Mouse (Mus musculus) heart, adult 9 months (tissue): ENCODE measurements around the gene Rangrf.
A peak's percentile ranks its signal among the peaks of the same experiment; 100 is the strongest.
"Not testable (repeated sequence)": the region's sequence is repeated elsewhere in the genome, so short reads cannot be mapped to it uniquely, and the experiment has no call there.

Experiments used
- DNase-seq, 2 experiments: peaks; one replicate each; pipeline ENCODE4 v3.0.0; 2022; ENCODE audit warnings: low spot score in 2 of 2

The Rangrf gene

GRCm38 (mm10) chr11:68946001-68946400, 29.0 kb downstream of the Rangrf start:
- no peak for DNase-seq

DNA sequence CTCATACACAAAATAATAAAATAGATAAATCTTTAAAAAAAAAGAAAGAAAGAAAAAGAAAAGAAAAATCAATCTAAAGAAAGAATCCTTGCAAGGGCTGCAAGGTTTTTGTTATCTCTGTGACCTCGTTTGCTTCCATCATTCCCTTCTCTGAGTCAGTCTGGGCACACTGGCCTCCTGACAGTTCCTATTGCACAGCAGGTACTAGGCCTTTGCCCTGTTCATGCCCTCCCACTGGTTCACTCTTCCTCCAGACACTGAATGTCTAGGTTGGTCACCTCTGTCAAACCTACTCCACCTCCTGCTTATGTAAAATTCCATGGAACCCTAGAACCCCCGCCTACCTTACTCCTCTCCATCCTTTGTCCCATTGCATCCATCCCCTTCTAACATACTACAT, 29.7 kb downstream of the Rangrf start:
- DNase-seq: no peak

DNA sequence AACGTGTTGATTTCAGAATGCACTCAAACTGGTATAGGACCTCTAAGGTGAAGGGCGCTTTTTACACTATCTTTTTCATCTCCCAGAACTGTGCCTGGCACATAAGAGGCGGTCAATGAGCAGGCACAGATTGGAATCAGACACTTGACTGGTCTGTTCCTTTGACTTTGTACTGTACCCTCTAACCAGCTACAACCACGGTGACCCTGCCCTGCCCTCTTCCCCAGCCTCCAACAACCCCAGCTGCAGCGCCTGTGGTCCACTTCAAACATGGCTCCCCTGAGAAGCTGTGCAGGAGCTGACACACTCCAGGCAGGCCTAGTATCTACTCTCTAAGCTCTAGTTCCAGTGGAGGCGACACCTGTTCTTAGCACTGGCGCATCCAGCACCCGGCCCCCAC, 32.3 kb downstream of the Rangrf start:
- no peak for DNase-seq

- DNase-seq: no peak
These were observed 34.5 kb downstream of the Rangrf start for GRCm38 (mm10) chr11:68940516-68940915.

- DNase-seq: peak; percentile 92 to 95
These were observed 35.3 kb downstream of the Rangrf start for GRCm38 (mm10) chr11:68939451-68940304.

- DNase-seq: not testable (repeated sequence)
These were observed 38.0 kb downstream of the Rangrf start for GRCm38 (mm10) chr11:68936951-68937350.

GRCm38 (mm10) chr11:68933885-68934507, 41.0 kb downstream of the Rangrf start:
- DNase-seq: no peak

GRCm38 (mm10) chr11:68929947-68930346, 45.0 kb downstream of the Rangrf start:
- DNase-seq: no peak

GRCm38 (mm10) chr11:68926981-68927380, 48.0 kb downstream of the Rangrf start, which contains the start of gene Odf4:
Gene Odf4, minus strand, starts transcription at chr11:68927081.
- DNase-seq: no peak

DNA sequence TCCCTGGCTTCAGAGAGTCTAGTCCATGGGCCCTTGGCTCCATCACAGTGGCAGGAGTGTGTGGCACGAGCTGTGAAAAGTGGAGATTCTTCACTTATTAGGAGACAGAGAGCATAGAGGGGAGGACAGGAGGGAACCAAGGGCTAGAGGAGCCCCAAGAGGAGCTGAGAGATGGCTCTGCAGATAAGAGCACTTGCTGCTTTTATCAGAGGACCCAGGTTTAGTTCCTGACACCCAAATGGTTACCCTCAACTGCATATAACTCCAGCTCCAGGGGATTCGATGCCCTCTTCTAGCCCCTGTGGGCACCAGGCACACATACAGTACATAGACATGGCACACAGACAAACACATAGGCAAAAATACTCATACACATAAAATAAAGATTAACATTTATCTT, 50.2 kb downstream of the Rangrf start:
- no peak for DNase-seq

DNA sequence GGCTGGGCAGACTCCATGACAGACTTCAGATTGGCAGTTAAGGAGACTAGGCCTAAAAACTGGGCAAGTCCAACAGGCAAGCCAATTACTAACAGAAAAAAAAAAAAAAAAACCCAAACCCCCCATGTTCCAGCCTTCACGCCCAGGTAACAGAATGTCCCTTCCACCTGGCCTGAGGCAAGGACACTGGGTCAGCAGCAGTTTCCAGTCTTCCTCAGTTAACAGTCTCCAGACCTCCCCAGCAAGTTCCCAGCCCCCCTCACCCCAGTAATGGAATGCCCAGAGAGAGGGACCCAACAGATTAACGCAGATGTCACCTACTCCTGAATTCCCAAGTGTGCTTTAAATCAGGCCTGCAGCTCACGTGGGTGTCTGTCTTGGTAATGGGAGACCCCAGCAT, 51.8 kb downstream of the Rangrf start:
- DNase-seq: no peak
